Mouse (Mus musculus): ENCODE results near the gene Aff1. TPM values are rescaled to one million over a fixed set of nuclear protein-coding genes. Genes with fewer than 3 reads are reported as not detected.

Aff1 gene
- polyA plus RNA-seq (2011; ENCODE audit: insufficient read depth, insufficient read length, low read depth, missing spikeins), result 23.3 and 26.4 TPM in 2 replicates

DNA sequence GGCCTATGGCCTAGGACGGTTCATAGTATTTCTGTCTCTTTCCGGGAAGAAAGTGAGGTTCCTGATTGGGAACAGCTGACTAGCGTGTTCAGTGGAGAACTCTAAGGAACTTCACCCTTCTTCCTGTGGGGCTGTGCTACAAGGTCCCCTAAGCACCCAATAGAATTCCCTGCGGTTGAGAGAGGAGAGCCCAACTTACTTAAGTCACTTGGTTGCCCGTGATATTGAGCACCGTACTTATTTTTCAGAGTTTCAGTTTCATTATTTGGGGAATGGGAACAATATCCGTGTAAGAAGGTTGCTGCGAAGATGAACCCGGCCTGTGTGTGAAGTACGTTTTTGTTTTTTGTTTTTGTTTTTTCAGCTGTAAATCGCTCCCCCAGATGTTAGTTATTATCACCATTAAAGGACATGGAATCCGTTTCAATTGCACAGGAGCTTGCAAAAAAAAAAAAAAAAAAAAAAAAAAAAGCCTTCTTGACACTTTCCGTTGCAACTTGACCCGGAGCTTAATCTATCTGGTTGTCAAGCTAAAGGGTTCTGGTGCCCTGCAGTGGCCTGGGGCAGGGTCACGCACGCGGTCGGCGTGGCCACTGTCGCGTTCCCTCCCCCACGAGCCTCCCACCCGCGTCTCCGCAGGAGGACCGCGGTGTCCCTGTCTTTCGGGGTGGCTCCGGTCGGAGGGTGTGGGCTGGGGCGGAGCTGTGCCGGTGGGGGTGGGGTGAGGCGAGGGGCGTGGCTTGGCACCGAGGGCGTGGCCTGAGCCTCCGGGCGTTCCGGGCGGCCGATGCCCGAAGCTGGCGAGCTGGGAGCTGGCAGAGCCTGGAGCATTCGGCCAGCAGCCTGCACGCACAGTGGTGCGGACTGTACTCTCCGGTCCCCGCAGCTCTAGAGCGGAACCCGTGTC, at the start of gene Aff1:
Aff1 (plus strand) TSS at position 751 of the 907 bp plus-strand sequence.
- no peaks in the 10 kb centered on the region for H3K36me3 ChIP-seq (ENCODE audit: control insufficient read depth, insufficient read depth, low read length, poor library complexity, severe bottlenecking)
- H3K9me3 ChIP-seq (replicated peaks; ENCODE audit: control insufficient read depth, insufficient read depth, low read length, poor library complexity, severe bottlenecking), result no peaks in the 10 kb centered on the region
- no peak for TF ChIP-seq EP300 (IDR thresholded peaks at IDR 0.05; ENCODE audit: insufficient read depth, low read depth, low read length)
- no peak for TF ChIP-seq POLR2A (IDR thresholded peaks at IDR 0.05; ENCODE audit: insufficient read depth, low read length)
- TF ChIP-seq CTCF (IDR thresholded peaks at IDR 0.05; ENCODE audit: low read depth, low read length), result no peak
- no peak within 1 kb of the TSS for H3K27ac ChIP-seq (ENCODE audit: insufficient read depth, low read length)
- H3K4me1 ChIP-seq (ENCODE audit: control insufficient read depth, insufficient read depth, low read length), result no peaks in the 10 kb centered on the region
- H3K27me3 ChIP-seq (ENCODE audit: control insufficient read depth, insufficient read depth, low read length, poor library complexity, severe bottlenecking), result no peaks in the 10 kb centered on the region
- H3K9ac ChIP-seq (ENCODE audit: low read depth, poor library complexity, severe bottlenecking), result peak within 1 kb of the TSS; percentile 43
- peak within 1 kb of the TSS; percentile 83 for H3K4me3 ChIP-seq (ENCODE audit: low read depth, low read length)

GRCm38 (mm10) chr5:103644167-103644566, 48.0 kb upstream of the Aff1 start:
- Histone ChIP-seq H3K9ac (ENCODE audit: low read depth, poor library complexity, severe bottlenecking) (no peak overlapping the region), H3K27ac (ENCODE audit: insufficient read depth, low read length) (no peak overlapping the region), H3K36me3 (ENCODE audit: control insufficient read depth, insufficient read depth, low read length, poor library complexity, severe bottlenecking) (no peaks in the 10 kb centered on the region)

GRCm38 (mm10) chr5:103647320-103647719, 44.9 kb upstream of the Aff1 start:
- H3K36me3 ChIP-seq (ENCODE audit: control insufficient read depth, insufficient read depth, low read length, poor library complexity, severe bottlenecking), result no peaks in the 10 kb centered on the region
- H3K4me3 ChIP-seq (ENCODE audit: low read depth, low read length), result no peak overlapping the region
- no peak overlapping the region for H3K27ac ChIP-seq (ENCODE audit: insufficient read depth, low read length)
- no peak for TF ChIP-seq POLR2A (IDR thresholded peaks at IDR 0.05; ENCODE audit: insufficient read depth, low read length)
- TF ChIP-seq CTCF (IDR thresholded peaks at IDR 0.05; ENCODE audit: low read depth, low read length), result no peak
- no peak for TF ChIP-seq EP300 (IDR thresholded peaks at IDR 0.05; ENCODE audit: insufficient read depth, low read depth, low read length)
- H3K9me3 ChIP-seq (replicated peaks; ENCODE audit: control insufficient read depth, insufficient read depth, low read length, poor library complexity, severe bottlenecking), result no peaks in the 10 kb centered on the region
- H3K27me3 ChIP-seq (ENCODE audit: control insufficient read depth, insufficient read depth, low read length, poor library complexity, severe bottlenecking), result no peaks in the 10 kb centered on the region
- no peak overlapping the region for H3K9ac ChIP-seq (ENCODE audit: low read depth, poor library complexity, severe bottlenecking)
- no peaks in the 10 kb centered on the region for H3K4me1 ChIP-seq (ENCODE audit: control insufficient read depth, insufficient read depth, low read length)

More at GRCm38 (mm10) chr5:103644167-103644566, 48.0 kb upstream of the Aff1 start:
- Histone ChIP-seq H3K27me3 (ENCODE audit: control insufficient read depth, insufficient read depth, low read length, poor library complexity, severe bottlenecking) (no peaks in the 10 kb centered on the region), H3K4me3 (ENCODE audit: low read depth, low read length) (no peak overlapping the region), H3K9me3 (replicated peaks; ENCODE audit: control insufficient read depth, insufficient read depth, low read length, poor library complexity, severe bottlenecking) (no peaks in the 10 kb centered on the region), H3K4me1 (ENCODE audit: control insufficient read depth, insufficient read depth, low read length) (no peaks in the 10 kb centered on the region)
- TF ChIP-seq EP300 (IDR thresholded peaks at IDR 0.05; ENCODE audit: insufficient read depth, low read depth, low read length), result no peak
- no peak for TF ChIP-seq CTCF (IDR thresholded peaks at IDR 0.05; ENCODE audit: low read depth, low read length)
- no peak for TF ChIP-seq POLR2A (IDR thresholded peaks at IDR 0.05; ENCODE audit: insufficient read depth, low read length)

DNA sequence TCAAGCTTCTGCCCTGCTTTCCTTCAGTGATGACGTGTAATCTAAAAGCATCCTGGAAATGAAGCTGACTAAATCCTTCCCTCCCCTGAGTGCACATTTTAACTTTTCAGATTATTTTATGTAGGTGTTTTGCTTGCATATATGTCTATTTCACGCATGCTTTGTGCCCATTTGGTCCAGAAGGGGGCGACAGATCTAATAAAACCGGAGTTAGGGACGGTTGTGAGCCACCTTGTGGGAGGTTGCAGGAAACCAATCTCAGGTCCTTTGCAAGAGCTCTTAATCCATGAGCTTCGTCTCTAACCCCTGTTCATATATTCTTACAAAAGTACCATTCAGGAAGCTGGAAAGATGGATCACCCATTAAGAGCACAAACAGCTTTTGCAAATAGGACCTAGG, 37.9 kb upstream of the Aff1 start:
- H3K27me3 ChIP-seq (ENCODE audit: control insufficient read depth, insufficient read depth, low read length, poor library complexity, severe bottlenecking), result no peaks in the 10 kb centered on the region
- H3K36me3 ChIP-seq (ENCODE audit: control insufficient read depth, insufficient read depth, low read length, poor library complexity, severe bottlenecking), result no peaks in the 10 kb centered on the region
- no peak overlapping the region for H3K9ac ChIP-seq (ENCODE audit: low read depth, poor library complexity, severe bottlenecking)
- no peaks in the 10 kb centered on the region for H3K9me3 ChIP-seq (replicated peaks; ENCODE audit: control insufficient read depth, insufficient read depth, low read length, poor library complexity, severe bottlenecking)
- H3K27ac ChIP-seq (ENCODE audit: insufficient read depth, low read length), result no peak overlapping the region
- no peaks in the 10 kb centered on the region for H3K4me1 ChIP-seq (ENCODE audit: control insufficient read depth, insufficient read depth, low read length)
- TF ChIP-seq POLR2A (IDR thresholded peaks at IDR 0.05; ENCODE audit: insufficient read depth, low read length) (no peak), EP300 (IDR thresholded peaks at IDR 0.05; ENCODE audit: insufficient read depth, low read depth, low read length) (no peak), CTCF (IDR thresholded peaks at IDR 0.05; ENCODE audit: low read depth, low read length) (peak; percentile 80)
- H3K4me3 ChIP-seq (ENCODE audit: low read depth, low read length), result no peak overlapping the region

DNA sequence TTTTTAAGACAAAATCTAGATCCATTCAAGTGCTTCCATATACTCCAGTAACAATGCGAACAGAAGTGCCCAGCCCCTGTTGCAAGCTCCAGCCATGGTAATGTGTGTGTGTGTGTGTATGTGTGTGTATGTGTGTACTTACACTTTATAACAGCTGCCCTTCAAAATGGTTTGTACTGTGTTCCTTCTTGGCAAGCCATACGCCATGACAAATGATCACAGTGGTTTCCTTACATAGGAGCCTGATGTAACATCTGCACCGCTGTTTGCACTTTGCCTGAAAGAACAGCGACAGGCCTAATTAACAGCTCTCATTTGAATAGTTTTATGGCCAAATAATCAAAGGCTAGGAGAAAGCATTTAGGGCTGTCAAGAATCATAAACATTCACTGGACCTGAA, 37.4 kb upstream of the Aff1 start:
- no peaks in the 10 kb centered on the region for H3K4me1 ChIP-seq (ENCODE audit: control insufficient read depth, insufficient read depth, low read length)
- no peak overlapping the region for H3K27ac ChIP-seq (ENCODE audit: insufficient read depth, low read length)
- no peak for TF ChIP-seq CTCF (IDR thresholded peaks at IDR 0.05; ENCODE audit: low read depth, low read length)
- no peak for TF ChIP-seq EP300 (IDR thresholded peaks at IDR 0.05; ENCODE audit: insufficient read depth, low read depth, low read length)
- TF ChIP-seq POLR2A (IDR thresholded peaks at IDR 0.05; ENCODE audit: insufficient read depth, low read length), result no peak
- H3K9ac ChIP-seq (ENCODE audit: low read depth, poor library complexity, severe bottlenecking), result no peak overlapping the region
- H3K9me3 ChIP-seq (replicated peaks; ENCODE audit: control insufficient read depth, insufficient read depth, low read length, poor library complexity, severe bottlenecking), result no peaks in the 10 kb centered on the region
- no peaks in the 10 kb centered on the region for H3K27me3 ChIP-seq (ENCODE audit: control insufficient read depth, insufficient read depth, low read length, poor library complexity, severe bottlenecking)
- no peak overlapping the region for H3K4me3 ChIP-seq (ENCODE audit: low read depth, low read length)
- no peaks in the 10 kb centered on the region for H3K36me3 ChIP-seq (ENCODE audit: control insufficient read depth, insufficient read depth, low read length, poor library complexity, severe bottlenecking)
